Mouse (Mus musculus) liver, adult (tissue): ENCODE measurements around the gene Krt15.

Experiments
- GATA4 ChIP-seq: IDR thresholded peaks from 2 replicates; pipeline ENCODE4 v1.6.1; 2014; ENCODE audit warnings: mild to moderate bottlenecking, low read length; ENCODE audit not compliant: insufficient replicate concordance

The Krt15 gene

DNA sequence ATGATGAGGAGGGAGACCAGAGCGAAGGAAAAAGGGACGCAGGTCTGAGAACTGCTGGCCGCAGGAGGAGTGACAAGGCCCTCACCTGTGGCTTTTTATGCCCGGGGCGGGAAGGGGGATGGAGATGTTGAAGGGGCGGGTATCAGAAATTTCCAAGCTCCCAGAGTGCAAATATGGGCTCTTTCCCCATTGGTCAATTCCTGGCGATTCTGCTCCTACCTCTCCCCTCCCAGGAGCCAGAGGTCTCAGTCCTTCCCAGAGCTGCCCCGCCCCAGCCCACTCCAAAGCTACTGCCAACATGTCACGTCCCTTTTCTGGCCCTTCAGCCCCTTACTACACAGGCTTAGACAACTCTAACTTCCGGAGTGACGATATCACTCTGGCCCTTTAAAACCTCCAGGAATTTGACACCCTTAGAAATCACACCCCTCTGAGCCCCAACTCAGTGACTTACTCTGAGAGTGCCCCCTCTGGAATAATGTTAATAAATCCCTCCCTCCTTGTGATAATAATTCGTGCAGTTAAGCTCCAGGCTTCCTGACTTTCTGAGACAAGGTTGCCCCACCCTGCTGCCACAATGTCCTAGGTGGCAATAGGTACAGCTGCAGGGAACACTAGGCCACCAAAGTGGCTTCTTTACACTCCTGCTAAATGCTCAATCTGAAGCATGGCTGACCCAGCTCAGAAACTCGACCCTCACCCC, 10.3 kb upstream of the Krt15 start:
- no peak for TF ChIP-seq GATA4

DNA sequence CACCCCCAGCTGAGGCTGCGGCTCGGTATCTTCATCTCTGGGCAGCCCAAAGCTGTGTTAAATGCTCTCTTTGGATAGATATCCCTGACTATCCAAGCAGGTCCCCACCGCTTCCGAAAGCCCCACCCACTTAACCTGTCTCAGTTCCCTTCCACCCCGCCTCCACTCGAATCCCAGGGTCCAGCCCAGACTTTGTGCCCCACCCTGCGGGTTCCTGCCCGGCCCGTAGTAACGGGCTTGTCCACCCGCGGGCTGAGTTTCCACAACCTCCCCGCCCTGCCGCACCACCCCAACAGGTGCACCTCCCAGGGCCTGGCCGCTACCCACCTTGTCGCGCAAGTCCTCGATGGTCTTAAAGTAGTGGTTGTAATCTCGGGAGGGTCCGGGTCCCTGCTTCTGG, 9.4 kb upstream of the Krt15 start:
- no peak for TF ChIP-seq GATA4

DNA sequence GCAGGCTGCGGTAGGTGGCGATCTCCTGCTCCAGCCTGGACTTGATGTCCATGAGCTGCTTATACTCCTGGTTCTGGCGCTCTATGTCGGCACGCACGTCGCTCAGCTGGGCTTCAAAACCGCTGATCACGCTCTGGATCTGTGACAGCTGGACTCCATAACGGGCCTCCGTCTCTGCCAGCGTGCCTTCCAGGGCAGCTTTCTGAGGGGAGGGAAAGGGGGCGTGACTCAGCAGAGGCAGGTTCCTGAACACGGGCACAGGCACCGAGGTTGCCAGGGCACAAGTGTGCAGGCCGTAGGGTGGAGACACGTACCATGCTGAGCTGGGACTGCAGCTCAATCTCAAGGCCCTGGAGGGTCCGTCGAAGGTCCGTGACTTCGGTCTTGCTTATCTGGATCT, 5.2 kb upstream of the Krt15 start:
- no peak for TF ChIP-seq GATA4

DNA sequence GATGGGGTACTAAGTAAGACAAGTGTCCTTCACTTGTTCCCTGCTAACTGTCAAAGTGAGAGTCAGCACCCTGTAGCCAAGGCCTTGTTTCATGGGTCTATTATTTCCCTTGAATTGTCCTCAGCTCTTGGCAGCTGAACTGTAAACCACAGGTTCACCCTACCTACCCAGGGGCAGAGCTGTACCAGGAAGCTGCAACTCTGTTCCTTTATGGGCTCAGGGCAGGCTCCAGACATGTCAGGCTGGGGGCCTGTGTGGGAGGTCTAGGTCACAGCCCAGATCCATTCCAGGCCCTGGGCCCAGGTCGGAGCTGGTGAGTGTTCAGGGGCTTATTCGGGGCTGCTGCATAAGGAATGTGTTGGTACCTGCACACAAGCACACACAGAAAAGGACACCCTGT, 3.7 kb upstream of the Krt15 start:
- no peak for TF ChIP-seq GATA4

DNA sequence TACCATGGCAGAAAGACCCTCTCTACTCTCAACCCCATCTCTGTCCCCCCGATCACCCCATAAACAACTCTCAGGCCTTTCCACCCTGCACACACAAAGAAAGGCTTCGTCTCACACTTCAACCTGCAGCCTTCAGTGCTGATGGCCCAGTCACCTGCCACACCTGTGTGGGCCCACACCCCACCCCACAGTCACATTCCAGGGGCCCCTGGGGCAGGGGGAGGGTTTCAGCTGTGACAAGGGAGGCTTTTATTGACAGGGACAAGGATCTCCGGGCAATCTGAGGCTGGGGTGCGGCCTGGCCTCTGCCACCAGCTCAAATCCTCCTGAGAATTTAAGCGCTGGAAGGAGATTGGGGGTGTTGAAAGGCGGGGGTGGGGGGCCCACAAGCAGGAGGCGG, 3.1 kb upstream of the Krt15 start:
- no peak for TF ChIP-seq GATA4

DNA sequence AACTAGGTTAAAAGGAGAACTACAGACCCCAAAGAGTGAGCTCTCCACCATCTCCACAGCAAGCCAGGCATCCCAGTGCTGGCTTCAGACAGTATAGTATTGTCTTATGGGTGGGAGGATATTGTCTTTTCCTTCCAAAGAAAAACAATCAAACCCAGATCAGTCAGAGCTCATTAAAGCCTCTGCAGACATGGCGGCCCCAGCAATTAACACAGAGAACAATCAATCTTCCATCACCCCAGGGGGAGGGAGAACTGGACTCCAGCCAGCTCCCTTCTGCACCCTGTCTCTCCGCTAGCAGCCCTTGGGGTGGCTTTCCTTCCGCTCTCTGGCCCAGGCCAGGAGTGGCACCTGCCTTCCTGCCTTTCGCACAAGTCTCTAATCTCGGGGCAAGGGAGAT, 2.0 kb upstream of the Krt15 start:
- no peak for TF ChIP-seq GATA4

DNA sequence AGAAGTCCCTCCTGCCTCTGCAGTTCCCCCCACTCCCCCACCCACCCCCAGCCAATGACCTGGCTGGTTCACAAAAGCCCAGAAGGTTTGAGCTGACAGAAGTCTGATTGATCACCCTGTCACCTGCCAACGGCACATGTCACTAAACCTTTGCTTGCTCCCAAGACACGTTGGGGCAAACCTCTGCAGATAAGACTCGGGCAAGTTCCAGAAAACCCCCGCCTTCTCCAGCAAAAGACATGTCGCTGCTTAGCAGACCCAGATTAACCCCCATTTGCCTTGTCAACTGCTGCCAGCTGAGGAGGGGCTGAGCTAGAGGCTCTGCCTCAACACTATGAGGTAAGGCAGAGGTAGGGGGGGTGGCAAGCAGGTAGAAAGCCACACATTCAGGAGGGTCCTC, 831 bp upstream of the Krt15 start:
- no peak for TF ChIP-seq GATA4

DNA sequence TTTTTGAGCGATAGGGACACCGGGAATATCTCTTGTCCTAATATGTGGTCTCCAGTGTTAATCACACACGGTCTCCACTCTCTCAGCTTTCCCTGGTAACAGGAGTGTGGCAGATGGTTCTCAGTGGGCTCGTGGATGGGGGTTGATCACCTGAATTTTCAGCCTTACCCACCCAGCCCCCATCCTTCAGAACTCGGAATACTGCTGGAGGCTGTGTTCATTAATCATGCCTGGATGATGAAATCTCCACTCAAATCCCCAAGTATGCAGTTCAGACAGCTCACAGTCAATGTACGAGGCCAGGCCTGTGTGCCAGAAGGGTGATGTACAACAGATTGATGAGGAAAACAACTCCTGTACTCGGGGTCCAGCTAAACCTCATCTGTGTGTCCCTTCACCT, 10.8 kb downstream of the Krt15 start:
- no peak for TF ChIP-seq GATA4

DNA sequence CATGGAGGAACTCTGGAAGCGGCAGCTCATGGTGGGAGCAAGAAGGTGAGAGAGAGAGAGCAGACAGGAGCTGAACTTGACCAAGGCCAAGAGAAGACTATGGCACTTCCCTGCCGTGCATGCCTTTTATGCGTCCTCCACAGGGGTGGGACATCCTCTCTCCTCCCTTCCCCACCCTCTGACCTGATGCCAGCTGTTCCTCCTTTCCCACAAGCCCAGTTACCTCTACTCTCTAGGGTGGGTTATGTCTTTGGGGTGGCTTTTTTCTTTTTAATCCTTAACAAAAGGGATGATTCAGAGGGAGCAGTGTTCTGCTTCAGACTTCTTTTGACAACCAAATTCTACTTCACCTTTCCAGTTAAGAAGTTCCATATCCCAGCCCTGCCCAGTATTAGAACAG, 14.3 kb downstream of the Krt15 start, which contains the start of gene Krt13:
TSS of gene Krt13 (minus strand) at position 101 of the 400 bp plus-strand sequence.
- no peak for TF ChIP-seq GATA4

DNA sequence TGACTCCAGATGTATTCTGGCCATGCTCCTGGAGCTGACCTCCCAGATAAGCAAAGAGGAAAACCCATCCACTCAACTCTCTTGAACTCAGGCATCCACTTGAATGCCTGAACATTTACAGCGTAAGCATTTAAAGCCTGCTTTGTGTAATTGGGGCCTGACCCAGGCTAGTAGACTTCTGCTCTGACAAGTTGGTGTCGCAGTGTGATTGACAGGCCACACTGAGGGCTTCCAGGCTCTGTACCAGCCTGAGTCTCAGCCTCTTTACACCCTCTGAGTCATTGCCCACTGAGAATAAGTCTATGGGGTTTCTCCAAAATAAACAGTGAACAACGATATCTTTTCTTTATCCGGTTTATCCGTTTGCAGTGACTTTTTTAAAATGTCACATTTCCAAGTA, 15.4 kb downstream of the Krt15 start:
- TF ChIP-seq GATA4, result no peak

DNA sequence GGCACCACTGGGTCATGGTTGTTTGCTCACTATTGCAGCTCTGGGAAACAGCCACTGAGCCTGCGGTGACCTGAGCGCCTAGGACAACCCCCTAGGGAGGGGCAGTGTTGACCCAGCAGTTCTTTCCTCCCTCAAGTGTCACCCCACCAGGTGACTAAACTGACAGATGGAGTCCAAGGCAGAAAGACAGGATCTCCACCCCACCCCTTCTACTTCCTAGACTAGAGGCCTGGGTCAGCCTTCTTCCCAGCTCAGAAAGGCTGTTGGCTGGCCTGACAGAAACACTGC, 22.0 kb downstream of the Krt15 start:
- TF ChIP-seq GATA4, result no peak

DNA sequence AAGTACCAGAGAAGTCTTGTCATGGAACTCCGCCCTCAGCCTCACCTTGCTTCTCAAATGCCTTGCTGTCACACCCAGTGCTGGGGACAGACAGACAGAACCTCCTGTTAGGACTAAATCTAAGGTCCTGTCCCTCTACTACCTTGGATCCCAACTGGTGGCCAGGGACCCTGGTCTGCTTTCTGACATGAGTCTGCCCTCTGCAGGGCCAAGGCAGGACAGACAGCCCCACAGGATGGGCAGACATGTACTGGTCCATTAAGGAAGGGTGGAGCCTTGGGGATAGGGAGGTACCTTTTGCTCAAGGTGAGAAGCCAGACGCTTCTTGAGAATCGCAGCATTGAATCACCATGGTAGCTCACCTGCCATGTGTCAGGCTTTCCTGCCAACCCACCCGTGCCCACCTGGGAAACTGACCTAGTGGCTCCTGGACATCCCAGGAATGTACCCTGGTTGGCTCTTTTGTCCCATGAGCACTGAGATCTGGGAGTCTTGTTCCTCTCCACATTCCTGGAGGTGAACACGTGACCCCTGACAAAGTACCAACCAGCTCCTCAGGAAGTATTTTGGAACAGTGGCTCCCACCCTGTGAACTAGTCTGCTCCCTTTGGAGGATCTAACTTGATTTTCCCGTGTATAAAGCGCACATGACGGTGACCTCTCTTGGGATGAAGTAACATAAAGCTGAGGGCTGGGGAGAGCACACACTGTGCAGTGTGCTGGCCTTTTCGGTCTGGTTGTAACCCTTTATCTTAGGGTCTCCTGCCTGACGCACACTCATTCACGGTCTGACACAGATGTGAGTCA, 22.6 kb downstream of the Krt15 start:
- TF ChIP-seq GATA4, result no peak

DNA sequence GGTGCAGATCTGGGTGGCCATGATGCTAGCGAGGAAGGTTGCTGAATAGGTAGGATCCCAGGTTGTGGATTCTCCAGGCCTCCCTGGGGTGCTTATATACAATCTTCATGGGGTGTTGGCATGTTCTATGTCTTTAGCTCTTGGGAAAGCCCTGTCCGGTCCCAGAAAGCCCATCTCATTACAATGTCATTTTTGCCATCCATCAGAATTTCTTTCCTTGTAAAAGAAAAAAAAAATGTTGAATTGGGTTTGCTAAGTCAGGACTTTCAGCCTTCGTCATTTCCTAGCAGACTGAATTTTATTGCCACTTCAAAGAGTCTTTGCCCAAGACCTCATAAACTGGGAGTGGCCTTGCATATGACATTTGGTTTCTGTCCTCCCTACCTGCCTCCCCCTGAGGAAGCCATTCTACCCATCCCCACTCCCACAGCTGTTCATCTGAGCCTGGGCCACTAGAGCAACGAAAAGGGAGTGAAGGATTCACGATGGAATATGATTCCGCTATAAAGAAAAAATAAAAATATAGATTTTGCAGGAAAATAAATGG, 30.1 kb downstream of the Krt15 start, which contains the start of gene Krt36:
TSS of gene Krt36 (minus strand) at position 51 of the 547 bp plus-strand sequence.
- no peak for TF ChIP-seq GATA4

DNA sequence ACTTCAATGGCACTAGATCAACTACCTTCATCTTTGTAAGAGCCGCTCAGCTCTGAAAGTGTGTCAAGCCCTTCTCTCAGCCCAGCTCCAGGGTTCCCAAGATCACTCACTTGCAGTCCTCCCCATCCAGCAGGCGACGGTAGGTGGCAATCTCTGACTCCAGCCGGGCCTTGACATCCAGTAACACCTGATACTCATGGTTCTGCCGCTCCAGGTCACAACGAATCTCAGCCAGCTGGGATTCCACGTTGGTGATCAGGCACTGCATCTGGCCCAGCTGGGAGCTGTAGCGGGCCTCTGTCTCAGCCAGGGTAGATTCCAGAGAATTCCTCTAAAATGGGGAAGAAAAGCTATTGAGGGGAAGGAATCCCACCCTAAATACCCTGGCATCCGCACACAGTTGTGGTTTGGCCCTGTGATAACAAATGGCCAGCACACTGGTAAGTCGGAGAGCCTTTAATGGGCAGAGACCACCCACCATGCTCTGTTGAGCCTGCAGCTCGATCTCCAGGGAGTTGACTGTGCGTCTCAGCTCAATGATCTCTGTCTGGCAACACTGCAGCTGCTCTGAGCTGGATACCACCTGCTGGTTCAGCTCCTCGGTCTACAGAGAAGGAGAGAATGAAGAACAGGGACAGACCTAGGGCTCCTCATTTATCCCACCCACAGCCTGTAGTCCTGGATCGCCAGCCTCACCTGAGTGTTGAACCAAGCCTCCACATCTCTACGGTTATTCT, 32.9 kb downstream of the Krt15 start:
- no peak for TF ChIP-seq GATA4

DNA sequence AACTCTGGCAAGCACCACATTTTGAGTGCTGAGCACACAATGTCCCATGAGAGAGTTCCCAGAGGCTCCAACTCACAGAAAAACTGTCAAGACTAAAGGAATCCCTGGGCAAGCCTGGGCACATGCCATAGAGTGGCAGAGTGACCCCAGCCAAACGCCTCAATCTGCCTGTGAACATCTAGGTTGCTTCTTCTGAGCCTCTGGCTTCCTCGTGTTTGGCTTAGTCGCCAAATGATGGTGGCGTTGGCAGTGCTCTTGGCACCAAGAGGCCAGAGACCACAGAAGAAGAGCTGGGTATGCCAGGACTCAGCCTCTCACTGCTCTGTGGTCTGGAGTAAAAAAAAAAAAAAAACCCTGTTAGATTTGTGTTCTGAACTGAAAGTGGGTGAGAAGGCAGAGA, 35.3 kb downstream of the Krt15 start:
- no peak for TF ChIP-seq GATA4

DNA sequence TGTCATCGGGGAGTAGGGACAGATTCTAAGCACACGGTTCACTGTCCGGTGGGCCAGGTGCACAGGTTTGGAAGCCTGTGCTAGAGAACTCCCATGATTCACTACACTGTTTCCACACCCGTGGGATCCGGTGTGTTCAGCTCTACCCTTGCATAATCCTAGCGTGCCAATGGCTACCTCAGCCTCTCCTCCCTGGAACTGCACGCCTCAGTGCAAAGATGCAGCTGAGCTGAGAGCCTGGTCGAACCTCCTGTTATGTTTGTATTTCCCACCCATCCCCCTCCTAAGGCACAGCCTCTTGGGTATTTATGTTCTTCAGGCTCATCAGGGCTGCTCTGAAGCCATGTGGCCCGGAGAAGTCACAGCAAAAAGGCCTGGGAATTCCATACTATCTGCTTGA, 37.9 kb downstream of the Krt15 start:
- TF ChIP-seq GATA4, result no peak
